Mouse (Mus musculus) fibroblast of lung, adult 2 months (primary cell): ENCODE results near the gene Gm49320.

Source experiments
- DNase-seq: peaks from one replicate; pipeline ENCODE4 v3.0.0-alpha.2; 2011; ENCODE audit warnings: low read depth

Gene Gm49320

GRCm38 (mm10) chr8:4259125-4259804 lies 20.6 kb downstream of the Gm49320 start, which contains the start of gene Ctxn1:
Ctxn1 (minus strand) TSS chr8:4259274.
- no peak for DNase-seq

- DNase-seq, result no peak
These were observed 21.1 kb downstream of the Gm49320 start for GRCm38 (mm10) chr8:4259805-4260170.

GRCm38 (mm10) chr8:4263105-4263791 lies 24.6 kb downstream of the Gm49320 start:
- DNase-seq, result no peak

GRCm38 (mm10) chr8:4265160-4265914 lies 26.7 kb downstream of the Gm49320 start:
- DNase-seq, result no peak

- no peak for DNase-seq
These were observed 29.0 kb downstream of the Gm49320 start for GRCm38 (mm10) chr8:4267627-4268026.

- no peak for DNase-seq
These were observed 30.9 kb downstream of the Gm49320 start for GRCm38 (mm10) chr8:4269609-4270008.

GRCm38 (mm10) chr8:4275275-4276110 lies 36.8 kb downstream of the Gm49320 start, which contains the start of gene Timm44:
Timm44 (minus strand) TSS chr8:4275913.
- DNase-seq, result peak; percentile 90

GRCm38 (mm10) chr8:4276111-4276465 lies 37.4 kb downstream of the Gm49320 start:
- no peak for DNase-seq

GRCm38 (mm10) chr8:4292738-4293137 lies 54.1 kb downstream of the Gm49320 start:
- DNase-seq, result no peak

GRCm38 (mm10) chr8:4297822-4298221 lies 59.2 kb downstream of the Gm49320 start:
- no peak for DNase-seq
